Mouse (Mus musculus): ENCODE measurements around the gene Baiap2l1.

- TF ChIP-seq POLR2A (IDR thresholded peaks at IDR 0.05; ENCODE audit: control insufficient read depth, extremely low read depth, insufficient read depth, low read length, poor library complexity) (no peak), CTCF (IDR thresholded peaks at IDR 0.05; ENCODE audit: borderline replicate concordance, control insufficient read depth, extremely low read depth, insufficient read depth, low read length, poor library complexity) (no peak)
These were observed 41.5 kb downstream of the Baiap2l1 start for GRCm38 (mm10) chr5:144316442-144316841.

Data from thymus, adult 2 months (tissue).